Mouse (Mus musculus) erythroblast, embryonic 14.5 days (primary cell): ENCODE data around the gene Radil.

Source experiments
- GATA1 ChIP-seq: IDR thresholded peaks from 2 replicates; pipeline ENCODE4 v1.6.1; 2012; ENCODE audit warnings: low read length, inconsistent platforms, mixed read lengths
- TAL1 ChIP-seq: IDR thresholded peaks from 3 replicates; pipeline ENCODE4 v1.6.1; 2012; ENCODE audit warnings: low read length, inconsistent platforms, mixed read lengths

GRCm38 (mm10) chr5:142510061-142510414, 40.9 kb downstream of the Radil start:
- no peak for TF ChIP-seq GATA1
- TF ChIP-seq TAL1, result no peak
